Mouse (Mus musculus) embryonic facial prominence, embryonic 15.5 days (tissue): Measurements from ENCODE around the gene Rdh9. TPM values are rescaled to one million over a fixed set of nuclear protein-coding genes. Genes with fewer than 3 reads are reported as not detected.
"Not testable (repeated sequence)": the region's sequence is repeated elsewhere in the genome, so short reads cannot be mapped to it uniquely, and the experiment has no call there.

Experiments
- ATAC-seq: fragments of 200-750 bp; cut with Nextera tagmentation; 2 replicates; pipeline ENCODE4 v1.8.0; 2017; ENCODE audit warnings: low read depth, moderate TSS enrichment; ENCODE audit not compliant: insufficient number of reproducible peaks, low FRiP score, low TSS enrichment
- H3K27ac ChIP-seq: fragments of 300-500 bp; sonication (generic); replicated peaks from 2 replicates; pipeline ENCODE4 v1.5.1; 2015; ENCODE audit warnings: mild to moderate bottlenecking, inconsistent platforms
- H3K27me3 ChIP-seq: fragments of 300-500 bp; sonication (generic); 2 replicates; pipeline ENCODE4 v1.6.1; 2015; ENCODE audit warnings: inconsistent platforms
- H3K36me3 ChIP-seq: fragments of 300-500 bp; sonication (generic); 2 replicates; pipeline ENCODE4 v1.6.1; 2015; ENCODE audit warnings: mild to moderate bottlenecking, inconsistent platforms
- H3K4me1 ChIP-seq: fragments of 300-500 bp; sonication (generic); 2 replicates; pipeline ENCODE4 v1.6.1; 2015; ENCODE audit warnings: inconsistent platforms
- H3K4me2 ChIP-seq: fragments of 300-500 bp; sonication (generic); replicated peaks from 2 replicates; pipeline ENCODE4 v1.6.1; 2015; ENCODE audit warnings: mild to moderate bottlenecking, inconsistent platforms
- H3K4me3 ChIP-seq: fragments of 300-500 bp; sonication (generic); replicated peaks from 2 replicates; pipeline ENCODE4 v1.5.1; 2015; ENCODE audit warnings: mild to moderate bottlenecking, inconsistent platforms
- H3K9ac ChIP-seq: fragments of 300-500 bp; sonication (generic); 2 replicates; pipeline ENCODE4 v1.6.1; 2015; ENCODE audit warnings: inconsistent platforms
- H3K9me3 ChIP-seq: fragments of 300-500 bp; sonication (generic); replicated peaks from 2 replicates; pipeline ENCODE4 v1.6.1; 2016; ENCODE audit warnings: inconsistent platforms
- WGBS: fragments of 180-500 bp; shearing (Covaris S2); methylation state at CpG from one replicate; pipeline ENCODE4 v1.1.7; 2015; 5-methylcytosine and 5-hydroxymethylcytosine counted together
- polyA plus RNA-seq: library from polyadenylated mRNA; unstranded; fragments of >200 nt; fragmentation: Nextera tagmentation; extraction: Ambion mirVana; gene quantifications from 2 replicates; pipeline ENCODE4 v1.2.1, GENCODE M21; 2015

Rdh9 gene
- polyA plus RNA-seq, 1 experiment from 2014 or later, result not detected

DNA sequence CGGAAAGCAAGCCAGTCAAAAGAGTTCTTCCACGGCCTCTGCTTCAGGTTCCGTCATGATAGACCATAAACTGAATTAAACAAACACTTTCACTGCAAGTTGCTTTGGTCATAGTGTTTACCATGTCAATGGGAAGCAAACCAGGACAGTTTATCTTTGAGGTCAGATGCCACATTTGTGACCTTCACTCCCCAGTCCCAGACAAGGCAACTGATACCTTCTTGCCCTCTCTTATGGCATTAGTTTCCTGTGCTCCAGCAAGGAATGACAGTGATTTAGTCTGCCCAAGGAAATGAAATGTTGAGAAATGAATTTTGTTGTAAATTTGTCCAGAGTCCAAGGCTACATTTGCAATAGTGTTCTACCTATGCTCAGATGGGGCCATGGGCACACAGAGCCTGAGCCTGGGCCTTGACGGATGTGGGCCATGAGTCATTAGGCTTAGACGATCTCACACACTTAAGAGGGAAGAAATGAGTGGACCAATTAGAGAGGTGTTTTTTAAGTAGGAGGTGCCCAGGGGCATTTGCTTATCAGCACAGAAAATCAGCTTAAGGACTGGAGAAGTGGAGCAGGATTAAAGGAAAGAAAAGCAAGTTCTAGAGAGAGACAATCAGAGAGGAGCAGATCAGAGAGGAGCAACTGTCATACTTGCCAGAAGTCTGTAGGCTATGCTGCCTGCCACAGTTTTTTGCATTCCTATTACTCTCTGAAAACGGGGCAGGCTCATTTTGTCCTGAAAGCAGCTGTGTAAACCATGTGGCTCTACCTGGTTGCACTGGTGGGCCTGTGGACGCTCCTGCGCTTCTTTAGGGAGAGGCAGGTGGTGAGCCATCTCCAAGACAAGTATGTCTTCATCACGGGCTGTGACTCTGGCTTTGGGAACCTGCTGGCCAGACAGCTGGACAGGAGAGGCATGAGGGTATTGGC, 16.7 kb upstream of the Rdh9 start, which contains the start of the genes Rdh1 and Rdh16f1:
Rdh1 (plus strand) TSS at position 541 of the 930 bp plus-strand sequence.
Rdh16f1 (plus strand) TSS at position 607 of the 930 bp plus-strand sequence.
- H3K27me3 ChIP-seq, result no peaks in the 10 kb centered on the region
- H3K4me2 ChIP-seq, result no peak within 1 kb of the TSS
- no peaks in the 10 kb centered on the region for H3K36me3 ChIP-seq
- WGBS, result 65% methylated on average over 9 of the region's 9 CpGs
- H3K27ac ChIP-seq, result no peak within 1 kb of the TSS
- H3K4me1 ChIP-seq, result no peaks in the 10 kb centered on the region
- no peak within 1 kb of the TSS for H3K4me3 ChIP-seq
- no peak within 1 kb of the TSS for H3K9ac ChIP-seq
- ATAC-seq, result no peak
- H3K9me3 ChIP-seq, result no peaks in the 10 kb centered on the region

- WGBS, result 81% methylated on average over 10 of the region's 10 CpGs
- H3K27me3 ChIP-seq, ATAC-seq: not testable (repeated sequence)
Measured at GRCm38 (mm10) chr10:127762926-127763325, 13.3 kb upstream of the Rdh9 start.

GRCm38 (mm10) chr10:127763914-127764680, 12.1 kb upstream of the Rdh9 start:
- ATAC-seq, result no peak
- Histone ChIP-seq H3K9me3 (no peaks in the 10 kb centered on the region), H3K27ac (no peak overlapping the region), H3K4me3 (no peak overlapping the region), H3K4me2 (no peak overlapping the region), H3K4me1 (no peaks in the 10 kb centered on the region), H3K27me3 (no peaks in the 10 kb centered on the region), H3K9ac (no peak overlapping the region), H3K36me3 (no peaks in the 10 kb centered on the region)
- 46% methylated on average over 12 of the region's 12 CpGs for WGBS

More at GRCm38 (mm10) chr10:127762926-127763325, 13.3 kb upstream of the Rdh9 start:
- H3K4me1 ChIP-seq, H3K4me3 ChIP-seq, H3K36me3 ChIP-seq, H3K9ac ChIP-seq, H3K27ac ChIP-seq, H3K4me2 ChIP-seq, H3K9me3 ChIP-seq: not testable (repeated sequence)

- H3K9me3 ChIP-seq, result no peaks in the 10 kb centered on the region
- no peaks in the 10 kb centered on the region for H3K4me1 ChIP-seq
- H3K9ac ChIP-seq, result no peak overlapping the region
- H3K4me3 ChIP-seq, result no peak overlapping the region
- H3K36me3 ChIP-seq, result no peaks in the 10 kb centered on the region
- WGBS, result 68% methylated on average over 1 of the region's 1 CpGs
- ATAC-seq, result no peak
- H3K27ac ChIP-seq, result no peak overlapping the region
- no peaks in the 10 kb centered on the region for H3K27me3 ChIP-seq
- no peak overlapping the region for H3K4me2 ChIP-seq
Measured at GRCm38 (mm10) chr10:127766564-127766963, 9.6 kb upstream of the Rdh9 start.

DNA sequence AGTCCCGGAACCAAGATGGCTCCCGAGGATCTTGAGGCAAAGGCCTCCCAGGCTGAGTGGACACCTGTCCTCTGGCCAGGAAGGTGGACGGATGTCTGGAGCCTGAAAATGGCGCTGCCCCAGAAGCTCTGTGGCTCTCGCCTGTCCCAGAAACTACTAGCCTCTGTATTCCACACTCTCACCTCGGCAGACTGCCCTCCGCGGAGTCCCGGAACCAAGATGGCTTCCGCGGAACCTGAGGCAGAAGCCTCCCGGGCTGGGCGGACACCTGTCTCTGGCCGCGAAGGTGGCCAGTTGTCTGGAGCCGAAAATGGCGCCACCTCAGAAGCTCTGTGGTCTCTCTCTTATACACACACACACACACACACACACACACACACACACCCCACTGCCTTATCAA, 6.1 kb downstream of the Rdh9 start:
- H3K36me3 ChIP-seq, H3K4me2 ChIP-seq, ATAC-seq, H3K4me3 ChIP-seq, H3K9ac ChIP-seq, H3K9me3 ChIP-seq, H3K27me3 ChIP-seq, H3K27ac ChIP-seq, H3K4me1 ChIP-seq: not testable (repeated sequence)
- 94% methylated on average over 17 of the region's 17 CpGs for WGBS

DNA sequence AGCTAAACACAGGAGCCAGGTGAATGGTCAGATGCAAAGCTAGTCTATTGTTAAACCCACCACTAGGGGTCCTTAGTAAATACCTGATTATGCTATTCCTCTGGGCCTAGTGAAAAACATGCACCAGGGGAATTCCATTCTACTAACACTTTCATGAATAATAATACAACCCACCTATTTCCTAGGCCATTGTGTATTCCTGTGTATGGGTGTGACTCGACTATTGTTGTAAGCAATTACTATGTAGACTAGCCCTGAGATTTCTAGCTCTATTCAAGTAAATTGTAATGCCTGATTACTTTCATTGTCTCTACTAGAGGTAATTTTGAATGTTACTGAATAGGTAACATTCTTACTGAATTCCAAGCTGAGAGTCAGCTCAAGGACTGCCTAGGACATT, 9.2 kb downstream of the Rdh9 start:
- H3K9me3 ChIP-seq, H3K27ac ChIP-seq, H3K9ac ChIP-seq, H3K4me1 ChIP-seq, H3K4me2 ChIP-seq, H3K27me3 ChIP-seq, ATAC-seq, H3K36me3 ChIP-seq, H3K4me3 ChIP-seq: not testable (repeated sequence)
- 84% methylated on average over 1 of the region's 1 CpGs for WGBS

DNA sequence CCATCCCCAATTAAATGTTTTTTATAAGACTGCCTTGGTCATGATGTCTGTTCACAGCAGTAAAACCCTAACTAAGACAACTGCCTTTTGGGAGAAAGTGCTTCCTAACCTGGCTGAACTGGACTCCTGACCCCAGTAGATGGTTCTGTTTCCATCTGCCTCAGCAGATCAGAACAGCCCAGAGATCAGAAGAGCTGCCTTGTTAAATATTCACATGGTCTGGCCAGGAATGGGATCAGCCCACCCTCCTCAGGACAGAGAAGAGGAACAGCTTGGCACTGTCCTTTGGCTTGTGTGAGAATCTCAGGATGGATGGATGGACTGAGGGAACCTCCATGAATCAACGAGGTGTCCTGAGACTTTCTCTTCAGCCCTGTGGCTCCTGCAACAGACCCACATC, 23.1 kb downstream of the Rdh9 start:
- H3K9me3 ChIP-seq, result no peaks in the 10 kb centered on the region
- no peaks in the 10 kb centered on the region for H3K27me3 ChIP-seq
- H3K4me1 ChIP-seq, result no peaks in the 10 kb centered on the region
- no peak overlapping the region for H3K27ac ChIP-seq
- 63% methylated on average over 1 of the region's 1 CpGs for WGBS
- H3K4me2 ChIP-seq, result no peak overlapping the region
- H3K4me3 ChIP-seq, result no peak overlapping the region
- H3K36me3 ChIP-seq, result no peaks in the 10 kb centered on the region
- no peak overlapping the region for H3K9ac ChIP-seq
- ATAC-seq, result no peak

GRCm38 (mm10) chr10:127800891-127801290, 24.7 kb downstream of the Rdh9 start, which contains the start of gene Rdh16:
TSS of gene Rdh16 (plus strand) at chr10:127801152.
- ATAC-seq, result no peak
- 76% methylated on average over 6 of the region's 6 CpGs for WGBS
- no peak within 1 kb of the TSS for H3K27ac ChIP-seq
- no peaks in the 10 kb centered on the region for H3K4me1 ChIP-seq
- no peak within 1 kb of the TSS for H3K4me2 ChIP-seq
- no peak within 1 kb of the TSS for H3K9ac ChIP-seq
- no peak within 1 kb of the TSS for H3K4me3 ChIP-seq
- H3K9me3 ChIP-seq, result no peaks in the 10 kb centered on the region
- no peaks in the 10 kb centered on the region for H3K36me3 ChIP-seq
- no peaks in the 10 kb centered on the region for H3K27me3 ChIP-seq

- no peaks in the 10 kb centered on the region for H3K36me3 ChIP-seq
- H3K4me2 ChIP-seq, result no peak overlapping the region
- no peaks in the 10 kb centered on the region for H3K27me3 ChIP-seq
- H3K9ac ChIP-seq, result no peak overlapping the region
- H3K27ac ChIP-seq, result no peak overlapping the region
- no peaks in the 10 kb centered on the region for H3K4me1 ChIP-seq
- 88% methylated on average over 2 of the region's 2 CpGs for WGBS
- no peaks in the 10 kb centered on the region for H3K9me3 ChIP-seq
- no peak for ATAC-seq
- no peak overlapping the region for H3K4me3 ChIP-seq
Measured at GRCm38 (mm10) chr10:127801612-127802011, 25.4 kb downstream of the Rdh9 start.

DNA sequence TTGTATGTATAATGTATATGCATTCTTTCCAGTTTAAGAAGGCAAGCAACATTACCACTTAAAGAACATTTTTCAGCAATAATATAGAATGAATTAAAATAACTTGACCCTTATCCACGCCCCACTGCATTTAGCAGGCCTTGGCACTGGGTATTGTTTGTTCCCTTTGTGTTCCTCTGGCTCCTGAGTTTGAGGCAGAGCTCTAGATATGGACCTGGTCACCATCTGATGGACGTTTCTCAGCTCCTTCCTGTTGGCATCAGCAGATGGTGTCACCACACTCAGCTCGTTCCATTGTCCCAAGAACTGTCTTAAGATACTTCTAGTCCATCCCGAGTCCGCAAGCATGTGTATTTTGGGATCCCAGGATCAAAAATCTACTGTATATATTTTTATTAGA, 26.1 kb downstream of the Rdh9 start:
- no peaks in the 10 kb centered on the region for H3K27me3 ChIP-seq
- no peaks in the 10 kb centered on the region for H3K36me3 ChIP-seq
- WGBS, result 74% methylated on average over 5 of the region's 5 CpGs
- no peaks in the 10 kb centered on the region for H3K9me3 ChIP-seq
- no peak overlapping the region for H3K4me2 ChIP-seq
- no peak overlapping the region for H3K4me3 ChIP-seq
- H3K9ac ChIP-seq, result no peak overlapping the region
- no peak overlapping the region for H3K27ac ChIP-seq
- no peaks in the 10 kb centered on the region for H3K4me1 ChIP-seq
- ATAC-seq, result no peak

- no peak overlapping the region for H3K27ac ChIP-seq
- no peak overlapping the region for H3K9ac ChIP-seq
- H3K4me1 ChIP-seq, result no peaks in the 10 kb centered on the region
- no peak overlapping the region for H3K4me3 ChIP-seq
- no peak overlapping the region for H3K4me2 ChIP-seq
- 75% methylated on average over 7 of the region's 7 CpGs for WGBS
- H3K27me3 ChIP-seq, result no peaks in the 10 kb centered on the region
- H3K36me3 ChIP-seq, result no peaks in the 10 kb centered on the region
- ATAC-seq, result no peak
- no peaks in the 10 kb centered on the region for H3K9me3 ChIP-seq
Measured at GRCm38 (mm10) chr10:127804416-127804815, 28.2 kb downstream of the Rdh9 start.
